Mouse (Mus musculus) limb, embryonic 14.5 days (tissue): ENCODE results near the gene Slc12a6. TPM values are rescaled to one million over a fixed set of nuclear protein-coding genes. Genes with fewer than 3 reads are reported as not detected.

ENCODE experiments used
- ATAC-seq: fragments of 200-750 bp; cut with Nextera tagmentation; 2 replicates; pipeline ENCODE4 v1.8.0; 2017; ENCODE audit warnings: low read depth, moderate number of reproducible peaks, moderate TSS enrichment; ENCODE audit not compliant: low FRiP score
- DNase-seq: peaks from one replicate; pipeline ENCODE4 v3.0.0-alpha.2; 2015; ENCODE audit warnings: low spot score
- H3K27ac ChIP-seq: fragments of 300-500 bp; sonication (generic); replicated peaks from 2 replicates; pipeline ENCODE4 v1.5.1; 2014; ENCODE audit warnings: low read depth, mild to moderate bottlenecking, low read length, moderate library complexity, mixed read lengths
- H3K27me3 ChIP-seq: fragments of 300-500 bp; sonication (generic); 2 replicates; pipeline ENCODE4 v1.6.1; 2014; ENCODE audit warnings: low read length, mixed read lengths; ENCODE audit not compliant: control insufficient read depth, insufficient read depth
- H3K36me3 ChIP-seq: fragments of 300-500 bp; sonication (generic); 2 replicates; pipeline ENCODE4 v1.6.1; 2014; ENCODE audit warnings: mild to moderate bottlenecking, low read length, moderate library complexity, mixed read lengths; ENCODE audit not compliant: control insufficient read depth, insufficient read depth
- H3K4me1 ChIP-seq: fragments of 300-500 bp; sonication (generic); 2 replicates; pipeline ENCODE4 v1.6.1; 2014; ENCODE audit warnings: antibody characterized with exemption, low read length, mixed read lengths; ENCODE audit not compliant: control insufficient read depth, insufficient read depth
- H3K4me2 ChIP-seq: fragments of 300-500 bp; sonication (generic); replicated peaks from 2 replicates; pipeline ENCODE4 v1.6.1; 2014; ENCODE audit warnings: low read depth, mild to moderate bottlenecking, low read length, moderate library complexity; ENCODE audit not compliant: severe bottlenecking
- H3K4me3 ChIP-seq: fragments of 300-500 bp; sonication (generic); replicated peaks from 2 replicates; pipeline ENCODE4 v1.5.1; 2014; ENCODE audit warnings: low read length
- H3K9ac ChIP-seq: fragments of 300-500 bp; sonication (generic); 2 replicates; pipeline ENCODE4 v1.6.1; 2014; ENCODE audit warnings: mild to moderate bottlenecking, low read depth, low read length, moderate library complexity; ENCODE audit not compliant: severe bottlenecking
- H3K9me3 ChIP-seq: fragments of 300-500 bp; sonication (generic); 2 replicates; pipeline ENCODE4 v1.6.1; 2016; ENCODE audit warnings: low read length; ENCODE audit not compliant: control insufficient read depth
- POLR2A ChIP-seq: fragments of 200-500 bp; IDR thresholded peaks from 2 replicates; pipeline ENCODE4 v1.8.0; 2012; ENCODE audit warnings: inconsistent platforms, mild to moderate bottlenecking, moderate library complexity, borderline replicate concordance; ENCODE audit not compliant: insufficient read depth, insufficient read length; ENCODE audit errors: extremely low read depth
- WGBS: fragments of 180-500 bp; shearing (Covaris S2); extraction: QIAGEN DNeasy Blood & Tissue Kit; methylation state at CpG from one replicate; pipeline ENCODE4 v1.1.7; 2014; 5-methylcytosine and 5-hydroxymethylcytosine counted together
- polyA plus RNA-seq, 2 experiments: library from polyadenylated mRNA; depleted of rRNA in 1 of 2; stranded (reverse) in 1 of 2; unstranded in 1 of 2; fragments of >200 nt; fragmentation: Nextera tagmentation in 1 of 2; extraction: Ambion mirVana in 1 of 2; gene quantifications; 2 replicates each; pipeline versions ENCODE4 v1.2.1 to v1.2.3; 2012 to 2014

Slc12a6 gene
- polyA plus RNA-seq, 2 experiments: 14.1 to 32.5 TPM

GRCm38 (mm10) chr2:112339736-112340135 lies 74.1 kb downstream of the Slc12a6 start:
- Histone ChIP-seq H3K9ac (no peak overlapping the region), H3K4me3 (no peak overlapping the region), H3K9me3 (no peaks in the 10 kb centered on the region), H3K4me1 (no peaks in the 10 kb centered on the region), H3K36me3 (peaks cover 19% of the 10 kb centered on the region), H3K27ac (no peak overlapping the region), H3K4me2 (no peak overlapping the region), H3K27me3 (no peaks in the 10 kb centered on the region)
- ATAC-seq: no peak
- TF ChIP-seq POLR2A: no peak
- WGBS: 89% methylated on average over 2 of the region's 2 CpGs
- DNase-seq: no peak

DNA sequence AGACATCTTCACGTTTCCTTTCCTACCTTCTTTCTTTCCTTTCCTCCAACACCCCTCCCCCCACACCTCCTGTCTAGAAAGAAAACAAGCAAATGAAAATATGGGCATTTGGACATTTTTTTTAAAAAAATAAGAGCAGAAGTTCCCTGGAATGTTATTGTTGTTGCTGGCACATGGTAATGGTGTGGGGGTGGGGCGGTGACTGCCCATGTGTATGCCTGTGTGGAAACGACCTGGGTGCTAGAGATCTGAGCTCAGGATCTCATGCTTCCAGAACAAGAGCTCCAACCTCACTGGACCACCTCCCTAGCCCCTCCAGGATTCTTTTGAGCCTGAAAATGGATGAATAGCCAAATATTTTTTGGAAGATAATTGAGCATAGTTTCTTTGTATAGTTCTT lies 75.5 kb downstream of the Slc12a6 start:
- H3K4me2 ChIP-seq: no peak overlapping the region
- no peaks in the 10 kb centered on the region for H3K27me3 ChIP-seq
- no peak overlapping the region for H3K4me3 ChIP-seq
- DNase-seq (no peak), ATAC-seq (no peak)
- WGBS: 70% methylated on average over 3 of the region's 3 CpGs
- H3K9ac ChIP-seq: no peak overlapping the region
- no peak overlapping the region for H3K27ac ChIP-seq
- H3K9me3 ChIP-seq: no peaks in the 10 kb centered on the region
- H3K4me1 ChIP-seq: no peaks in the 10 kb centered on the region
- H3K36me3 ChIP-seq: peaks cover 17% of the 10 kb centered on the region
- TF ChIP-seq POLR2A: no peak

DNA sequence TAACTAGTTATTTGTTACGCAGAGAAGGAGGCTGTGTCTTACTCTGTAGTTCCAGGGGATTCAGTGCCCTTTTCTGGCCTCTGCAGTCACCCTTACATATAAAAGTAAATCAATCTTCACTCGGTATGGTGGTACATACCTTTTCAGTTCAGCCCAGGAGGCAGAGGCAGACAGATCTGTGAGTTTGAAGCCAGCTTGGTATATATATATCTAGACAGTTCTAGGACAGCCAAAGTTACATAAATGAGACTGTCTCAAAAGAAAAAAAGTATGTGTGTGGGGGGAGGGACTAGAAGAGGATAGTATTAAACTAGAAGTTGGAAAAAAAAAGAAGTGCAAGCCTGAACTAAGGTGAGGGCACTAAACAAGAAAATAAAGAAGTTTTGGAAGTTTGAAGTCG lies 82.6 kb downstream of the Slc12a6 start:
- Histone ChIP-seq H3K4me1 (no peaks in the 10 kb centered on the region), H3K9me3 (no peaks in the 10 kb centered on the region), H3K27ac (no peak overlapping the region), H3K4me3 (no peak overlapping the region), H3K9ac (no peak overlapping the region), H3K4me2 (no peak overlapping the region), H3K36me3 (peaks cover 39% of the 10 kb centered on the region), H3K27me3 (no peaks in the 10 kb centered on the region)
- ATAC-seq: no peak
- WGBS: 86% methylated on average over 3 of the region's 3 CpGs
- DNase-seq: no peak
- TF ChIP-seq POLR2A: no peak

DNA sequence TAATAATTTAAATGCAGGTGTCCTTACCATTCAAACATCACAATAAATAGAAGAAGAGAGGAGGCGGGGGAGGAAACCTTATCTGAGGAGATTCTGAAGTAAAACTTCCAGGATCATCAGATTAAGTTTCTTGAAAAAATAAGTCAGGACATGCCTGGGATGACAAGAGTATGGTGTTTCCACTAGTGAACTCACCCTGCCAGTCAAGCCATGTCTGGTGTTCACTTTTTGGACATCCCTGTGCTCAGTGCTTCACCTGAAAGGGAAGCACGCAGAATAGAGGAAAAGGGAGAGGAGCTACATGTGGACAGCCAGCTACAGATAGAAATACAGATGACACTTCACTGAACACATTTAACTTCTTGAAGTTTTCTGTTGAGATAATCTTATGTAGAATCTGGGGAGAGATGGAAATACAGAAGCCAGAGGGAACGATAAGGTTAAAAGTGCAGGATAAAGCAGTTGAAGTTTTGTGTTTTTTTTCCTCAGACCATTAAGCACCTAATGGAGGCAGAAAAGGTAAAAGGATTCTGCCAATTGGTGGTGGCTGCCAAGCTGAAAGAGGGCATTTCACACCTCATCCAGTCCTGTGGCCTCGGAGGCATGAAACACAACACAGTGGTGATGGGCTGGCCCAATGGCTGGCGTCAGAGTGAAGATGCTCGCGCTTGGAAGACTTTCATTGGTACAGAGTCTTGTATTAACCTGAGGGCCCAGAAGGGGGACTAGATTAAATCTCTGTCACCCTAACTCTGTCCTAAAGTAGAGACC lies 88.2 kb downstream of the Slc12a6 start:
- Histone ChIP-seq H3K36me3 (peaks cover 57% of the 10 kb centered on the region), H3K9me3 (no peaks in the 10 kb centered on the region), H3K27ac (no peak overlapping the region), H3K4me1 (no peaks in the 10 kb centered on the region), H3K27me3 (no peaks in the 10 kb centered on the region), H3K9ac (no peak overlapping the region), H3K4me2 (no peak overlapping the region), H3K4me3 (no peak overlapping the region)
- no peak for DNase-seq
- TF ChIP-seq POLR2A: no peak
- WGBS: 86% methylated on average over 7 of the region's 7 CpGs
- ATAC-seq: no peak

DNA sequence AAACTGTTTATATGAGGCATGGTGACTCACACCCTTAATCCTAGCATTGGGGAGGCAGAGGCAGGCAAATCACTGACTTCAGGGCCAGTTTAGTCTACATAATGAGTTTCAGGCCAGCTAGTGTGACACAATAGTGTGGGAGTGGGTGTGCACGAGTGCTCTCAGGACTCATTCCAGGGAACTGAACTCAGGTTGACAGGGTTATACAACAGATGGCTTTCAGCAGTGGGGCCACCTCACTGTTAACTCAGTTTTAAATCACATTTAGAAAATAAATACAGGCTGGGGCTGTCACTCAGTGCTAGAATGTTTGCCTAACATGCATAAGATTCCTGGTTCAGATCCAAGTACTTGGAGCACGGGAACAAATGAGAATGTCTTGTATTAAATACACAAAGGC lies 94.0 kb downstream of the Slc12a6 start:
- no peak overlapping the region for H3K4me3 ChIP-seq
- DNase-seq: no peak
- WGBS: 82% methylated on average over 2 of the region's 2 CpGs
- no peak overlapping the region for H3K9ac ChIP-seq
- no peaks in the 10 kb centered on the region for H3K4me1 ChIP-seq
- H3K27ac ChIP-seq: no peak overlapping the region
- H3K27me3 ChIP-seq: no peaks in the 10 kb centered on the region
- no peak for TF ChIP-seq POLR2A
- ATAC-seq: no peak
- H3K9me3 ChIP-seq: no peaks in the 10 kb centered on the region
- H3K36me3 ChIP-seq: peaks cover 77% of the 10 kb centered on the region
- H3K4me2 ChIP-seq: no peak overlapping the region
